Mouse (Mus musculus) lung, postnatal 36 days (tissue): ENCODE data around the gene Peak1.
A peak's percentile ranks its signal among the peaks of the same experiment; 100 is the strongest.

ENCODE experiments used
- DNase-seq: peaks from one replicate; pipeline ENCODE4 v3.0.0; 2022; ENCODE audit warnings: mixed read lengths

Peak1 gene

GRCm38 (mm10) chr9:56309079-56309478, 108.8 kb downstream of the Peak1 start:
- no peak for DNase-seq

GRCm38 (mm10) chr9:56304526-56304925, 113.3 kb downstream of the Peak1 start:
- DNase-seq: no peak

DNA sequence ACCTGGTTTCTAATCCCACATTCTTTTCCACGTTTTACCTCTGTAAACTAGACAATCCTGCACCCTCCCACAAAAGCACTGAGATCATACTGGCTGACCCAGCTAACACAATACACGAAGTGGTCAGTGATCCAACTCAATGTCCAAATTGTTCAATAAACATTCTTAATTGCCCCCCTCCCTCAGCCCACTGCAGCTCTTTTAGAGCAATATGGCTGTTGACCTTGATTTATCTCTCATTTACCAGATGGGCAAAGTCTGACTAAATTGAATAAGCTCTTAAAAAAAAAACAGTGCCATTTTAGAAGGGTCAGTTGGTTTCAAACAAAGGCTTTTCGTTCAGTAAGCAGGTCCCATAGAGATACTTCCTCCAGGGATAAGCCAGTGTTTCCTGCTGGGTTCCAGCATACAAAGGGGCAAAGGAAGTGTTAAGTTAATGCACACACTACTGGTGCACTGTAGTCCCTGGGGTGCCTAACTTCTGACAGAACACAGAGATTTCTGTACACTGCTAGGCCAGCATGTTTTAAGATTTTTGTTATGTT, 114.9 kb downstream of the Peak1 start:
- DNase-seq: no peak

GRCm38 (mm10) chr9:56290019-56290418, 127.8 kb downstream of the Peak1 start:
- no peak for DNase-seq

DNA sequence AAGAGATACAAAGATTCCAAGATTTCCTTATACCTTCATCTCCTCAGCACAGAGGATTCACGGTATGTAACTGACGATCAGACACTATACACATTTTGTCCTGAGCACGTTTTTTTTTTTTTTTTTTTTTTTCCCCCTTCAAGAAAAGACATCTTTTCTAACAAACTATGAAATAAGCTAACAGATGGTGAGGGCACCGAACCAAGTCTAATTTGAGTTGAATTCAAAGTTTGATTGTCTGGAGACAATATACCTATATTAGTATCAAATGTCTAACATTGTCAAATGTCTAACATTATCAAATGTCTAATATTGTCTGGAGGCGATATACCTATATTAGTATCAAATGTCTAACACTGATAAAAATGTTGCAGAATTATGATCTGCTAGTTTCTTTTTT, 135.4 kb downstream of the Peak1 start:
- DNase-seq: no peak

DNA sequence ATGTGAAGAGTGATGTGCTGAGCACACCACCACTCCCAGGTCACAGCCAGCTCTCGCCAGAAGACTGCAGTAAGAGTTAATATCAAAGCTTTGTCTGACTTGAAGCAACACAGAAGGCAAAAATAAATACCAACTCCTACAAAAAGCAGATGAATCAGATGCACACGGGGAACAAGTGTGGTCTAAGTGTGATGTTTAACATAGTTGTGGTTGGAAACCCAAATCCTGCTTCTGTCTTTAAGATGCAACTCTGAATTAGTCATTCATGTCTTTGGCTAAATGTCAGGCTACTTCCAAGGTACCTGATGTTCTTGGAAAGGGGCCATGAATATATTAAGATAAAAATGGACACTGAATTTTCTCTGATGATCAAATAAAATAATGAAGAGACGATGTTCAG, 144.3 kb downstream of the Peak1 start:
- no peak for DNase-seq

- no peak for DNase-seq
These were observed 145.6 kb downstream of the Peak1 start for GRCm38 (mm10) chr9:56272247-56272598.

DNA sequence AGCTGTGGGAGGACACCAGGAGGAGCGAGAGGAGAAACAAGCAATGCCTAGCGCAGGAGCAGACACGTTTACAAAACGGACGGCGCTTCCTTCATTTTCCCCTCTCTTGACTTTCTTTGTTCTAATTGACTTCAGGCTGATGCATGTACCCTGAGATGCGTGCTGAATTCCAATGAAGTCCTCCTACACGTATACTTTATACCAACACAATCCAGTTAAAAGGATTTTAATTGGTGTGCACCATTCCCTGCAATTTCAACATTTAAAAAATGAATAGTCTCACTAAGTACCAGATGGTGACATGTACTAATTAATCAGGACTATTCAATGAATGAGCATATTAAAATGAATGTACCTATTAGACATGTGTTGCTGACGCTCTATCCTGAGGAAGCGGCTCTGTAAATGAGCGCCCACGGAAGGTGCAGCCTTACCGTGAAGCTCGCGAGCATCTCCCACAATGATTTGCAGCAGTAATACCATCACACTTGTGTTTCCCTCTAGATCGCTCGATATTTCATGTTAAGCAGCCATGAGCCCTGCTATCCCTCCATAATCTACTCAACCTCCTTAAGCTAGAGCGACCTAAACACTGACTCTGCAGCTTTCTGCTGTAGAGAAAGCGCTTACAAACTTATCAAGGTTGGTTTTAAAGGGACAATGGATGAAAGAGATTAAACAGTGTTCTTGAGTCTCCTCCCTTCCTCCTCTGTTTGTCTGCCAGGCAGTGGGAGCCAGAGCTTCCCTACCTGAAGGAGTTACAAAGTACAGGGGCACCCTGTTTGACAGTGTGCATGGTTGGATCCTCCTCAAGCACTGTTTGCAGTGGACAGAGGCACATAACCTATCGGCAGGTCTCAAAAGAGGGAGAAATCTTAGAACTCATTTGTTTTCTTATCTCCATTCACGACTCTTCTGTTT, 146.3 kb downstream of the Peak1 start:
- no peak for DNase-seq

DNA sequence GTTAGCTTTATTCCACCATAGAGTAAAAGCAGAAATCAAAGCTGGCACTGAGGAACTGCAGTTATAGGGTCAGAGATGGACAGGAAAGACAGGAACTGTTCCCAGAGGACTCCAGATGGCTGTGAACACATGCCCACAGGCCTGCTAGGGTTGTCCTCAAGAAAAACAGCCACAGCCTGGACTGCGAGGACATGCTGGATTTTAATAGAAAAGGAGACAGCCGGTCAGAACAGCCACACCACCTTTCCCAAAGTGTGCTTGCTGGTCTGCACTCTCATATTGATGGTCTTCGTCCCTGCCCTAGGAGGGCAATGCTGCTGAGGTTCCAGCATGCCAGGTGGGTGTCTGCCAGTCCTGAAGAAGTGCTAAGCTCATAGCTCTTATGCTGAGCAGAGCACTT, 148.8 kb downstream of the Peak1 start:
- no peak for DNase-seq

- DNase-seq: no peak
These were observed 151.6 kb downstream of the Peak1 start for GRCm38 (mm10) chr9:56266200-56266815.

GRCm38 (mm10) chr9:56265460-56266199, 152.2 kb downstream of the Peak1 start:
- no peak for DNase-seq

DNA sequence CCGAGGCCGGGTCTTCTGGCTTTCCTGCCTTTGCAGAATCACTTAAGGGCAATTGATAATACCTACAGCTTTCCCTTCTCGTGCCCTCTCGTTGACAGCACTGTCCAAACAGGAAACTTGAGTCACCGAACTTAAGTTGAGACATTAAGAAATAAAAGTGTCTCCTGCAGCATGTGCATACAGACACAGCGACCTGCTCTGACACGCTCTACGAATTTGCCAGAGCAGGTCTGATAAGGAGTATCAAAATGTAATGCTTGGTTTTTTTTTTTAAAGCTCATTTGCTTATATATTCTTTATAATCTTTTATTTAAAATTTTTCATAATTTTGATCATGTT, 152.9 kb downstream of the Peak1 start:
- no peak for DNase-seq

DNA sequence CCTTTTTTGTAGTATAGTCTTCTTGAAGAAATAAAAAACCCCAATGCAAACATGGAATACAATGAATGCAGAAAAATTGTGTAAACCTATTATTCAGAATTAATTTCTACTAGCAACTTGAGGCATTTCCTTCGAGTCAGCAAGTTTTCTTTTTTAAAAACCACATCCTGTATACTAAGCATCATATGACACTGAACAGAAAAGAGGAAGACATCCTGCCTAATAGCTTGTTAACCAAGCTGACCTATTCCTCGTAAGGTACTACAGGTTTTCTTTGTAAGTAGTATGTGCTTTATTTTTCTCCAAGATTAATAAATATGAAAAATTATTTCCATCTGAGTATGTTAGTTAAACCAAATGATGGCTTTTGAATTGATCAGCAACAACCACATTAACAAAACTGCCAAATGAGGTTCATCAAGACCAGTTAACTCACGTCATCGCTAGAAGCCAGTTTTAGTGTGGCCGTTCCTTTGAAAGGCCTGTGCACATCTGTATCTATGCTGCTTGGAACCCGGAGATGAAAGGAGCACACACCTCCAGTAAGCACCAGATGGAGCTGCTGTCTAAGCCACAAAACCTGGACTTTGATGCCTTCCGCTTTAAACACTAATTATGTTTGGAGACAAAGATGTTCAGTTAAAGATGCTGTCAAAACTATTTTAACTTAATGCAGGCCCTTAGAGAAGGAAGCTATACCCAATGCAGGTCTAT, 153.4 kb downstream of the Peak1 start:
- DNase-seq: peak; percentile 68

DNA sequence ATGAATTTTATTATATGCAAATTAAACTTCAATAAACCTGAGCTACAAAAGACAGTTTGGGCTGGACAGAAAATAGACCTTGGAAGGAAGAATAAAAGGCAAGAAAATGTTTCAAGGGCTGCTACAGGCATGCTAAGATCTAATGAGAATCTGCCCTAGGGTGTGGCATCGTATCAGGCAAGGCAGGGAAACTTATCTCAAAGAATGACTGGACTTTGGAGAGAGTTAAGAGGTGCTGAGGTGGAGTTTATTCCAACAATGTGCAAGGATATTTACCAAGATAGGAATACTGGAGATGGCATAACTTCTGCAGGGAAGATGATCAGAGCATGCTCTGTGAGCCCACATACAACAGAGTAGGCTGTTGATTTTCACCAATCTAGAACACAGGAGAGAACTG, 154.8 kb downstream of the Peak1 start:
- DNase-seq: no peak

DNA sequence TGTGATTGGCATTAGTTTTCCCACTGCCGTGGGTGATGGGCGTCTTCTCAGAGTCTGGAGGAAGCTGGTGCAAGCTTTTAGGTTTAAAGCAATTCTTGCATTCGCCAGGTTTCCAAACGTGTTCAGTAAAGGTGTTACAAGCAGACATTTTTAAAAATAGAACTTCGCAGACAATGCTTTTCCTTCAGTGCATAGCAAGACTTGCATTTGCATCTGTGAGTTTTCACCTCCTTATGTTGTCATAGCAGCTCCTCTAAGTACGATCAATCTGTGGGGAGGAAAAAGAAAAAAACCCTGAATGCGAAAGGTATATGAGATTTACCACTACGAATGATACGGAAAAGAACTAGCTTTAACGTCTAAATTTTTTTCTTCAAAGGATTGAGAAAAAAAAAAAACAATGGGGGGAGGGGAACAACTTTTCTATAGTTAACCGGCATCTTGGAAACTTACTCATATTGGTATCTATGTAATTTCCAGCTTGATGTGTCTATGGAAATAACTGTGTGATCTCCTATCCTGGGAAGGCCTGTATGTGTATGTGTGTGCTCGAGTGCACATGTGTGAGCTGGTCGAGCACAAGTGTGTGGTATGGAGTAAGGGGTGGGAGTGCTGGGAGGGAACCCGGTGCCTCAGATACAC, 157.3 kb downstream of the Peak1 start:
- no peak for DNase-seq

- DNase-seq: peak; percentile 77
These were observed 157.9 kb downstream of the Peak1 start for GRCm38 (mm10) chr9:56259790-56260494.

DNA sequence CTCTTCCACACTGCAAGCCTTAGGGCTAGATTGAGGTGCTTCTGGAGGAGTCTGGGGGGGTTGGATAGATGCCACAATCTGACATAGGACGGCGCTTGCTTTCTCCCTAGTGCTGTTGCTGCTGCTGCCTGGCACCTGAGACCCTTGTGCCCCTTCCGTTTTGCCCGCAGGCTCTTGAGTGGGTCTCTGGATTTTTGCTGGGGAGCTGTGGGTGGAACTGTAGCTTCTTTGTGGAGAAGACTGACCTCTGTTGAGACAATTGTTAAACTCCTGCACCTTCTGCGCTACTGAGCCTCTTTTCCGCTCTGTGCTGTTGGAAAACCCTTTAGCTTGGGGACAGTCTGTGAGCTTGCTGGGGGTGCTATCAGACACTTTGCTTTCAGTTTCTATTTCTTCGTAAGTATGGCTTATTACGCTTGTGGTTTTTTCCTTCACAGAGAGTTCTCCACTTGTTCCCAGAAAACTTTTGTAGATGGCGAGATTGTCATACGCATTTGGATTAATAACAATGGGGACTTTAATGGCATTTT, 159.5 kb downstream of the Peak1 start:
- DNase-seq: no peak

DNA sequence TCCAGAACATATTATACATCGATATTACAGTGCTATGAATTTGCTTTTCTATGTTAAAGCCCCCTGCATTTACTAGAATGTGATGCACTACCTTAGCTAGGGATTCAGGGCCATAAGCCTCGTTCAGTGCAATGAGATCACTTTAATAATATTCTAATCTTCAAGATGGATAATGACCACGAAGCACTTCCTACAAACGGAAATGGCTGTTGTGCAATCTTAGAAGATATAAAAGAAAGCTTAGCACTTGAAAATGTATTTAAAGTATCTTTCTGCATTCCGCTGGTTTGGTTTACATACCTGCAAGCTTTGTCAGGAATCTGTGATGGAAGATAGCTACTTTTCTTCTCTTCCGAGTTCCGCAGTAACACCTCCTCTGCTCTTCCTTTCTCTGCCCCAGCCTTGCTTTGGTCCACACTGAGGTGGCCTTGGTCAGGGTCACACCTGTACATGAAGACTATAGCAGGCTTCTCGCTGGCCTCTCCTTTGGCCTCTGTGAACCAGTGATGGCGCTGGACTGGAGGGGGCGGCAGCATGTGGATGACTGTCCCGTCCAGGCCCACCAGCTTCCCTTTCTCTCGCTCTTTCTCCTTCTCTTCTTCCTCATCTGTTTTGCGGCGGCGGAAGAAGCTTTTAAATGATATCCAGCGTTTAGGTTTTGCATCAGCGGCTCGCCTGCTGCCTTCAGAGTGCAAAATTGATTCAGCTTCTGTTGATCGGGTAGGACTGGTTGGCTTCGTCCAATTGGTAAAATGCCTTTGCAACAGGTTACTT, 160.5 kb downstream of the Peak1 start:
- no peak for DNase-seq

DNA sequence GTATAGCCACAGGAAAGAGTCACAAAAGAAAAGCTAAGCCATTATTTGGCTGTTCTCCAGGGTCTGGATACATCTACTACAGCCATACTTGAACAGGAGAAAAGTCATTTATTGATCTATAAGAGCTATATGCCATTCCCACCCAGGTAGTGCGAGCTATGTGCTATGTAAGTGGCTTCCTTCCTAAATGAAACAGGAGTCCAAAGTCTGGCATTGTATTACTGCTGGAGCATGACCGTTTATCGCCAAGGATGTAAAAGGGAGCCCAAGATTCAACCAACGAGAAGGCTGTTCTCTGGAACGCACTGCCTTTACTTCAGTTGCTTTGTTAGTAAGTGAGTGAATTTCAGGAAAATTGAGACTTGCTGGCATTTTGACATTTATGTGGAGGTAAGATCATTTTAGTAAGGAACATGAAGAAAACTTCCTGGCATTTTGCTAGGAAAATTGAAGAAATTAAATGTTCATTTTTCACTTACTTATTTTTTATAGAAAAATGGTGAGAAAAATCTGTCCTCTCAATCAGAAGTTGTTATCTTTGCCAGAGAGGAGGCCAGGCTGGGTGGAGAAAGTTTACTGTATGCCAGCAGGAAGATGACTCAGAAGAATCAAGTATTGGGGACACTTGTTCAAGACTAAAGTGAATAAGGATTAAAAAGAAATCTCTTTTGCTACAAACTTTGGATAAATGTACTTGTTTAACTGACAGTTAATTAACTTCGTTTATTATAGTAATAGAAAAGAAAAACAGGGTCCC, 162.0 kb downstream of the Peak1 start:
- no peak for DNase-seq

GRCm38 (mm10) chr9:56244336-56244735, 173.5 kb downstream of the Peak1 start:
- no peak for DNase-seq
